Mouse (Mus musculus) limb, embryonic 14.5 days (tissue): ENCODE data around the gene B4galt1. TPM values are rescaled to one million over a fixed set of nuclear protein-coding genes. Genes with fewer than 3 reads are reported as not detected.

Source experiments
- ATAC-seq: fragments of 200-750 bp; cut with Nextera tagmentation; 2 replicates; pipeline ENCODE4 v1.8.0; 2017; ENCODE audit warnings: low read depth, moderate number of reproducible peaks, moderate TSS enrichment; ENCODE audit not compliant: low FRiP score
- DNase-seq: peaks from one replicate; pipeline ENCODE4 v3.0.0-alpha.2; 2015; ENCODE audit warnings: low spot score
- H3K27ac ChIP-seq: fragments of 300-500 bp; sonication (generic); replicated peaks from 2 replicates; pipeline ENCODE4 v1.5.1; 2014; ENCODE audit warnings: low read depth, mild to moderate bottlenecking, low read length, moderate library complexity, mixed read lengths
- H3K27me3 ChIP-seq: fragments of 300-500 bp; sonication (generic); 2 replicates; pipeline ENCODE4 v1.6.1; 2014; ENCODE audit warnings: low read length, mixed read lengths; ENCODE audit not compliant: control insufficient read depth, insufficient read depth
- H3K36me3 ChIP-seq: fragments of 300-500 bp; sonication (generic); 2 replicates; pipeline ENCODE4 v1.6.1; 2014; ENCODE audit warnings: mild to moderate bottlenecking, low read length, moderate library complexity, mixed read lengths; ENCODE audit not compliant: control insufficient read depth, insufficient read depth
- H3K4me1 ChIP-seq: fragments of 300-500 bp; sonication (generic); 2 replicates; pipeline ENCODE4 v1.6.1; 2014; ENCODE audit warnings: antibody characterized with exemption, low read length, mixed read lengths; ENCODE audit not compliant: control insufficient read depth, insufficient read depth
- H3K4me2 ChIP-seq: fragments of 300-500 bp; sonication (generic); replicated peaks from 2 replicates; pipeline ENCODE4 v1.6.1; 2014; ENCODE audit warnings: low read depth, mild to moderate bottlenecking, low read length, moderate library complexity; ENCODE audit not compliant: severe bottlenecking
- H3K4me3 ChIP-seq: fragments of 300-500 bp; sonication (generic); replicated peaks from 2 replicates; pipeline ENCODE4 v1.5.1; 2014; ENCODE audit warnings: low read length
- H3K9ac ChIP-seq: fragments of 300-500 bp; sonication (generic); 2 replicates; pipeline ENCODE4 v1.6.1; 2014; ENCODE audit warnings: mild to moderate bottlenecking, low read depth, low read length, moderate library complexity; ENCODE audit not compliant: severe bottlenecking
- H3K9me3 ChIP-seq: fragments of 300-500 bp; sonication (generic); 2 replicates; pipeline ENCODE4 v1.6.1; 2016; ENCODE audit warnings: low read length; ENCODE audit not compliant: control insufficient read depth
- POLR2A ChIP-seq: fragments of 200-500 bp; IDR thresholded peaks from 2 replicates; pipeline ENCODE4 v1.8.0; 2012; ENCODE audit warnings: inconsistent platforms, mild to moderate bottlenecking, moderate library complexity, borderline replicate concordance; ENCODE audit not compliant: insufficient read depth, insufficient read length; ENCODE audit errors: extremely low read depth
- WGBS: fragments of 180-500 bp; shearing (Covaris S2); extraction: QIAGEN DNeasy Blood & Tissue Kit; methylation state at CpG from one replicate; pipeline ENCODE4 v1.1.7; 2014; 5-methylcytosine and 5-hydroxymethylcytosine counted together
- microRNA-seq: library from miRNA; unstranded; fragments of <30 nt; microRNA quantifications from one replicate; pipeline ENCODE4, GENCODE M21; 2016
- polyA plus RNA-seq, 2 experiments: library from polyadenylated mRNA; depleted of rRNA in 1 of 2; stranded (reverse) in 1 of 2; unstranded in 1 of 2; fragments of >200 nt; fragmentation: Nextera tagmentation in 1 of 2; extraction: Ambion mirVana in 1 of 2; gene quantifications; 2 replicates each; pipeline versions ENCODE4 v1.2.1 to v1.2.3; 2012 to 2014

B4galt1 gene
- polyA plus RNA-seq, 2 experiments = 35.9 to 52.3 TPM

DNA sequence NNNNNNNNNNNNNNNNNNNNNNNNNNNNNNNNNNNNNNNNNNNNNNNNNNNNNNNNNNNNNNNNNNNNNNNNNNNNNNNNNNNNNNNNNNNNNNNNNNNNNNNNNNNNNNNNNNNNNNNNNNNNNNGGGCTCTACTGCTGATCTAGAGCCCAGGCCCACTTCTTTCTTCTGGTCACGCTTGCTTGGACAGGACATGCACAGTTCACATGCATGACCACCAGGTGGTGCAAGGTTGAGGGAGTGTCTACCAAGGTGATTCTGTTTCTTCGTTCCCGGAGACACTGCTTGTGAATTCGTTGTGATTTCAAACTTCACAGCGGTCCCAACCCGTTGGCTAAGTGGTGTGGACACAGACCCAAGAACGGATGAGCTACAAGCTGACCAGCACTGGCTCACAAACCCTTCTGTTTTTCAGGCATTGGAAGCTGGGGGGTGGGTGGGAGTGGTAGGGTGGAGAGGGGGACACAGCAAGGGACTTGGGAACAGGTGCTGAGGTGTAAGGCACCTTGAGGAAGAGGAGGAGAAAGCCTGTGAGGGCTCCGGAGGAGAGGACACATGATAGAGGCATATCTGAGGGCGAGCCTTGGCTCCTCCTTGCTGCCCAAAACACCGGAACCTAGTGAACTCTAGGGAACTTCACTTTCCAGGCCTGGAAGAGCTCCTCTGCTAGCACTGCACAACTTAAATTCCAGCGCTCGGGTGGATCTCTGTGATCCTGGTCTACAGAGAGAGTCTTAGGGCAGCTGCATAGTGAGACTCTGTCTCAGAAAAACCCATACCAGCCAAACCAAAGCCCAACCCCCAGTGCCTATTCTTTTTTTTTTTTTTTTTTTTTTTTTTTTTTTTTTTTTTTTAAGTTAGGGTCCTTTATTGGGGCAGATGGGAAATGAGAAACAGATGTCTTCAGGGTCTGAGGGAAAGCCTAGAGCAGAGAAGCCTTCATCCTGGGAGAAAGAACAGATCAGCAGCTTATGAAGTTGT is 79.2 kb downstream of the B4galt1 start:
- peak overlapping the region; percentile 18 for H3K4me3 ChIP-seq
- DNase-seq = peak; percentile 85
- peaks cover 14% of the 10 kb centered on the region for H3K4me1 ChIP-seq
- 8% methylated on average over 12 of the region's 12 CpGs for WGBS
- no peak for TF ChIP-seq POLR2A
- peak overlapping the region; percentile 56 for H3K4me2 ChIP-seq
- H3K27me3 ChIP-seq = no peaks in the 10 kb centered on the region
- H3K9ac ChIP-seq = peak overlapping the region; percentile 13
- ATAC-seq = peak; percentile 70
- H3K27ac ChIP-seq = peak overlapping the region; percentile 70; the same call in 1 of the 2 replicates
- H3K36me3 ChIP-seq = no peaks in the 10 kb centered on the region
- H3K9me3 ChIP-seq = no peaks in the 10 kb centered on the region

- Histone ChIP-seq H3K4me2 (no peak overlapping the region), H3K9ac (no peak overlapping the region), H3K9me3 (no peaks in the 10 kb centered on the region), H3K27me3 (no peaks in the 10 kb centered on the region), H3K27ac (no peak overlapping the region), H3K4me1 (no peaks in the 10 kb centered on the region), H3K4me3 (no peak overlapping the region), H3K36me3 (peaks cover 6% of the 10 kb centered on the region)
- WGBS = 52% methylated on average over 5 of the region's 5 CpGs
- no peak for DNase-seq
- no peak for ATAC-seq
- TF ChIP-seq POLR2A = no peak
Observed at GRCm38 (mm10) chr4:40759876-40760275, 93.9 kb downstream of the B4galt1 start.

DNA sequence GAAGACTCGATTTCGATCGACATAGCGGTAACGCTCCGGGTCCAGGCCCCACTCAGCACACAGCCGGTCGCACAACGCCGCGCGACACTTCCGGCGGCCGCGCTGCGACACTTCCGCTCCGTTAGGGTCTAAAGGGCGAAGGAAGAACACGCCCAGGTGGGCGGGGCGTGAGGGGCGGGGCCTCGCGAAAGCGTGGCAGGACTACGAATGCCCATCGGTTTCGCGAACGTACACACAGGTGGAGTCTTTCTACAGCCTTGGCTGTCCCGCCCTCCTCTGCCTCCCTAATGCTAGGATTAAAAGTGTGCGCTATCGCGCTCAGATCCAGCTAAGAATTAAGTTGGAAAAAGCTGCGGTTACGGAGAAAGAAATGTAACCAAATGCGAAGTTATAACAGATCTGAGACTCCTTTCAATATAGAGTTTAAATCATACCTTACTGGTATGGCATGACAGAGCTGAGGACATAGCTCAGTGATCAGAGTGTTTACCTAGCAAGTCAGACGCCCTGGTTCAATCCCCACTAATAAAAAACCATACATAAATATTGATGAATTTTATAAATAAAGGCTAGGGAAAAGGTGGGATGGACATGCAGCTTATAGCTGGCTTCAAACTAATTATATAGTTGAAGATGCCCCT is 95.9 kb downstream of the B4galt1 start, which contains the start of gene Smu1:
TSS of gene Smu1 (minus strand) at position 144 of the 641 bp plus-strand sequence.
- Histone ChIP-seq H3K9ac (peak within 1 kb of the TSS; percentile 84), H3K4me3 (peak within 1 kb of the TSS; percentile 98), H3K4me1 (no peaks in the 10 kb centered on the region), H3K4me2 (peak within 1 kb of the TSS; percentile 70), H3K27me3 (no peaks in the 10 kb centered on the region), H3K27ac (peak within 1 kb of the TSS; percentile 63; the same call in 1 of the 2 replicates), H3K9me3 (no peaks in the 10 kb centered on the region), H3K36me3 (peaks cover 26% of the 10 kb centered on the region)
- WGBS = under 1% methylated on average over 40 of the region's 40 CpGs
- DNase-seq (peak; percentile 96), ATAC-seq (peak; percentile 98)
- peak; percentile 63; the same call in 1 of the 2 replicates for TF ChIP-seq POLR2A

- no peaks in the 10 kb centered on the region for H3K9me3 ChIP-seq
- no peaks in the 10 kb centered on the region for H3K27me3 ChIP-seq
- ATAC-seq (peak; percentile 74), DNase-seq (no peak)
- WGBS = under 1% methylated on average over 25 of the region's 39 CpGs
- no peaks in the 10 kb centered on the region for H3K4me1 ChIP-seq
- peak overlapping the region; percentile 63; the same call in 1 of the 2 replicates for H3K27ac ChIP-seq
- H3K36me3 ChIP-seq = peaks cover 31% of the 10 kb centered on the region
- no peak for TF ChIP-seq POLR2A
- H3K4me3 ChIP-seq = peak overlapping the region; percentile 98
- H3K9ac ChIP-seq = peak overlapping the region; percentile 84
- H3K4me2 ChIP-seq = peak overlapping the region; percentile 70
Observed at GRCm38 (mm10) chr4:40757157-40757779, 96.5 kb downstream of the B4galt1 start.

Small RNAs within 50 kb of the gene (microRNA-seq; reads per million reads assigned to microRNA genes)
- gene Gm24112 = not detected
- not detected for gene Gm25931
- not detected for gene Mir5123

Other genes with a start within 250 kb of the B4galt1 start
- 15.6 and 18.8 TPM in 2 replicates for gene Aptx, start 150.8 kb downstream of the B4galt1 start, polyA plus RNA-seq (2012; rRNA removed)
- 28.6 and 29.9 TPM in 2 replicates for gene Aptx, start 150.8 kb downstream of the B4galt1 start, polyA plus RNA-seq (2014; fragmentation: Nextera tagmentation; extraction: Ambion mirVana)
- gene Dnaja1, start 131.9 kb downstream of the B4galt1 start, polyA plus RNA-seq (2012; rRNA removed) = 47.3 and 96.6 TPM in 2 replicates
- gene Dnaja1, start 131.9 kb downstream of the B4galt1 start, polyA plus RNA-seq (2014; fragmentation: Nextera tagmentation; extraction: Ambion mirVana) = 343 and 345 TPM in 2 replicates
- 67.4 and 73.4 TPM in 2 replicates for gene Smu1, start 96.1 kb downstream of the B4galt1 start, polyA plus RNA-seq (2012; rRNA removed)
- 140 and 143 TPM in 2 replicates for gene Smu1, start 96.1 kb downstream of the B4galt1 start, polyA plus RNA-seq (2014; fragmentation: Nextera tagmentation; extraction: Ambion mirVana)
- 0.49 and 1.4 TPM in 2 replicates for gene Spink4, start 66.0 kb upstream of the B4galt1 start, polyA plus RNA-seq (2012; rRNA removed)
- gene Spink4, start 66.0 kb upstream of the B4galt1 start, polyA plus RNA-seq (2014; fragmentation: Nextera tagmentation; extraction: Ambion mirVana) = not detected in 2 replicates
- gene Bag1, start 94.3 kb upstream of the B4galt1 start, polyA plus RNA-seq (2012; rRNA removed) = 74.4 and 109 TPM in 2 replicates
- gene Bag1, start 94.3 kb upstream of the B4galt1 start, polyA plus RNA-seq (2014; fragmentation: Nextera tagmentation; extraction: Ambion mirVana) = 249 and 252 TPM in 2 replicates
- gene Chmp5, start 94.4 kb upstream of the B4galt1 start, polyA plus RNA-seq (2012; rRNA removed) = 48.0 and 76.2 TPM in 2 replicates
- gene Chmp5, start 94.4 kb upstream of the B4galt1 start, polyA plus RNA-seq (2014; fragmentation: Nextera tagmentation; extraction: Ambion mirVana) = 101 and 102 TPM in 2 replicates
- gene Nfx1, start 116.9 kb upstream of the B4galt1 start, polyA plus RNA-seq (2012; rRNA removed) = 88.7 and 91.4 TPM in 2 replicates
- gene Nfx1, start 116.9 kb upstream of the B4galt1 start, polyA plus RNA-seq (2014; fragmentation: Nextera tagmentation; extraction: Ambion mirVana) = 88.8 and 96.1 TPM in 2 replicates
- 0.09 and 0.13 TPM in 2 replicates for gene Aqp7, start 194.1 kb upstream of the B4galt1 start, polyA plus RNA-seq (2012; rRNA removed)
- gene Aqp7, start 194.1 kb upstream of the B4galt1 start, polyA plus RNA-seq (2014; fragmentation: Nextera tagmentation; extraction: Ambion mirVana) = 0.18 TPM in 1 of 2 replicates, not detected in the other
- 56.2 and 72.9 TPM in 2 replicates for gene Aqp3, start 244.2 kb upstream of the B4galt1 start, polyA plus RNA-seq (2012; rRNA removed)
- 31.5 and 36.6 TPM in 2 replicates for gene Aqp3, start 244.2 kb upstream of the B4galt1 start, polyA plus RNA-seq (2014; fragmentation: Nextera tagmentation; extraction: Ambion mirVana)